Mouse (Mus musculus) hindbrain, embryonic 11.5 days (tissue): ENCODE results near the gene Ccdc152. TPM values are rescaled to one million over a fixed set of nuclear protein-coding genes. Genes with fewer than 3 reads are reported as not detected.

Experiments
- polyA plus RNA-seq: library from polyadenylated mRNA; unstranded; fragments of >200 nt; fragmentation: Nextera tagmentation; extraction: Ambion mirVana; gene quantifications from 2 replicates; pipeline ENCODE4 v1.2.1, GENCODE M21; 2014

The Ccdc152 gene
- polyA plus RNA-seq, 1 experiment from 2014 or later = not detected

Other genes with a start within 250 kb of the Ccdc152 start
- gene Selenop, start 35.0 kb downstream of the Ccdc152 start, polyA plus RNA-seq = 92.2 and 99.4 TPM in 2 replicates